Mouse (Mus musculus) MEL (cell line): ENCODE data around the gene Vps13c. TPM values are rescaled to one million over a fixed set of nuclear protein-coding genes. Genes with fewer than 3 reads are reported as not detected.

Experiments used
- DNase-seq: peaks from one replicate; pipeline ENCODE4 v3.0.0; 2011; ENCODE audit warnings: low read depth, low spot score
- H3K27ac ChIP-seq: 2 replicates; pipeline ENCODE4 v1.5.1; 2012; ENCODE audit warnings: low read depth, mild to moderate bottlenecking, control low read depth, low read length, moderate library complexity; ENCODE audit not compliant: control insufficient read depth
- H3K27me3 ChIP-seq, 2 experiments: fragments of 150-350 bp in 1 of 2; sonication (generic) in 1 of 2; 2 replicates each; pipeline ENCODE4 v1.6.1; 2012; ENCODE audit warnings: low read length in 2 of 2, mild to moderate bottlenecking in 2 of 2, improper control_type of control experiment in 1 of 2, moderate library complexity in 1 of 2; ENCODE audit not compliant: insufficient read depth in 2 of 2, control insufficient read depth in 1 of 2
- H3K36me3 ChIP-seq, 2 experiments: 2 replicates each; pipeline ENCODE4 v1.6.1; 2012 to 2014; ENCODE audit warnings: low read length in 2 of 2, improper control_type of control experiment in 1 of 2, inconsistent platforms in 1 of 2, mild to moderate bottlenecking in 1 of 2; ENCODE audit not compliant: insufficient read depth in 2 of 2, control insufficient read depth in 1 of 2
- H3K4me1 ChIP-seq, 2 experiments: fragments of 150-350 bp in 1 of 2; sonication (generic) in 1 of 2; 2 replicates each; pipeline ENCODE4 v1.6.1; 2012; ENCODE audit warnings: low read length in 2 of 2, improper control_type of control experiment in 1 of 2, mild to moderate bottlenecking in 1 of 2; ENCODE audit not compliant: insufficient read depth in 2 of 2, control insufficient read depth in 1 of 2
- H3K4me3 ChIP-seq, 2 experiments: fragments of 150-350 bp in 1 of 2; sonication (generic) in 1 of 2; 2 replicates each; pipeline ENCODE4 v1.5.1; 2012; ENCODE audit warnings: low read depth in 2 of 2, low read length in 2 of 2, mild to moderate bottlenecking in 2 of 2, moderate library complexity in 2 of 2, control low read depth in 1 of 2, improper control_type of control experiment in 1 of 2; ENCODE audit not compliant: control insufficient read depth in 1 of 2, insufficient read depth in 1 of 2
- H3K79me2 ChIP-seq: 2 replicates; pipeline ENCODE4 v1.6.1; 2012; ENCODE audit warnings: mild to moderate bottlenecking, low read length, moderate library complexity; ENCODE audit not compliant: control insufficient read depth, poor library complexity, insufficient read depth
- H3K9ac ChIP-seq: 2 replicates; pipeline ENCODE4 v1.6.1; 2012; ENCODE audit warnings: low read depth, mild to moderate bottlenecking, control low read depth, low read length, moderate library complexity; ENCODE audit not compliant: control insufficient read depth, poor library complexity, severe bottlenecking
- H3K9me3 ChIP-seq: fragments of 150-350 bp; sonication (generic); replicated peaks from 2 replicates; pipeline ENCODE4 v1.6.1; 2012; ENCODE audit warnings: mild to moderate bottlenecking, low read length, improper control_type of control experiment, moderate library complexity; ENCODE audit not compliant: insufficient read depth
- CHD1 ChIP-seq: IDR thresholded peaks from 2 replicates; pipeline ENCODE4 v1.6.1; 2012; ENCODE audit warnings: low read depth, mild to moderate bottlenecking, inconsistent platforms, low read length, improper control_type of control experiment
- CHD2 ChIP-seq: IDR thresholded peaks from 2 replicates; pipeline ENCODE4 v1.6.1; 2011; ENCODE audit warnings: low read length, improper control_type of control experiment
- E2F4 ChIP-seq: IDR thresholded peaks from 2 replicates; pipeline ENCODE4 v1.6.1; 2011; ENCODE audit warnings: low read depth, low read length, improper control_type of control experiment, borderline replicate concordance
- GATA1 ChIP-seq: IDR thresholded peaks from 2 replicates; pipeline ENCODE4 v1.6.1; 2011; ENCODE audit warnings: low read depth, low read length, improper control_type of control experiment
- KAT2A ChIP-seq: conservative IDR thresholded peaks from 2 replicates; pipeline ENCODE4 v1.6.1; 2012; ENCODE audit warnings: low read depth, low read length, improper control_type of control experiment, inconsistent platforms
- MAFK ChIP-seq: IDR thresholded peaks from 2 replicates; pipeline ENCODE4 v1.6.1; 2011; ENCODE audit warnings: low read depth, mild to moderate bottlenecking, low read length, improper control_type of control experiment, borderline replicate concordance
- MAX ChIP-seq: IDR thresholded peaks from 2 replicates; pipeline ENCODE4 v1.6.1; 2011; ENCODE audit warnings: low read length, improper control_type of control experiment
- MXI1 ChIP-seq: IDR thresholded peaks from 2 replicates; pipeline ENCODE4 v1.6.1; 2011; ENCODE audit warnings: mild to moderate bottlenecking, low read depth, low read length, improper control_type of control experiment
- MYB ChIP-seq: IDR thresholded peaks from 2 replicates; pipeline ENCODE4 v1.6.1; 2011; ENCODE audit warnings: mild to moderate bottlenecking, low read depth, low read length, improper control_type of control experiment
- MYC ChIP-seq: IDR thresholded peaks from 2 replicates; pipeline ENCODE4 v1.6.1; 2011; ENCODE audit warnings: low read depth, mild to moderate bottlenecking, low read length, improper control_type of control experiment, moderate library complexity
- NELFE ChIP-seq: IDR thresholded peaks from 2 replicates; pipeline ENCODE4 v1.6.1; 2011; ENCODE audit warnings: low read depth, low read length, improper control_type of control experiment
- NRF1 ChIP-seq: IDR thresholded peaks from 2 replicates; pipeline ENCODE4 v1.6.1; 2014; ENCODE audit warnings: low read depth, mild to moderate bottlenecking, inconsistent platforms, low read length, improper control_type of control experiment, moderate library complexity; ENCODE audit not compliant: poor library complexity, insufficient read depth, severe bottlenecking
- POLR2A ChIP-seq, 2 experiments: IDR thresholded peaks; 2 replicates each; pipeline ENCODE4 v1.6.1; 2011 to 2012; ENCODE audit warnings: low read length in 2 of 2, mild to moderate bottlenecking in 2 of 2, control low read depth in 1 of 2, improper control_type of control experiment in 1 of 2, low read depth in 1 of 2, moderate library complexity in 1 of 2; ENCODE audit not compliant: control insufficient read depth in 1 of 2, insufficient read depth in 1 of 2, poor library complexity in 1 of 2
- POLR2AphosphoS2 ChIP-seq: IDR thresholded peaks from 2 replicates; pipeline ENCODE4 v1.6.1; 2011; ENCODE audit warnings: low read length, improper control_type of control experiment
- RAD21 ChIP-seq: IDR thresholded peaks from 2 replicates; pipeline ENCODE4 v1.6.1; 2011; ENCODE audit warnings: mild to moderate bottlenecking, low read depth, low read length, improper control_type of control experiment
- RCOR1 ChIP-seq: IDR thresholded peaks from 2 replicates; pipeline ENCODE4 v1.6.1; 2012; ENCODE audit warnings: low read depth, mild to moderate bottlenecking, inconsistent platforms, low read length, improper control_type of control experiment
- SIN3A ChIP-seq: IDR thresholded peaks from 2 replicates; pipeline ENCODE4 v1.6.1; 2012; ENCODE audit warnings: low read length, improper control_type of control experiment, inconsistent platforms
- TAL1 ChIP-seq: IDR thresholded peaks from 2 replicates; pipeline ENCODE4 v1.6.1; 2012; ENCODE audit warnings: mild to moderate bottlenecking, inconsistent platforms, low read length, moderate library complexity, mixed read lengths
- UBTF ChIP-seq: IDR thresholded peaks from 2 replicates; pipeline ENCODE4 v1.6.1; 2012; ENCODE audit warnings: low read depth, mild to moderate bottlenecking, inconsistent platforms, low read length, improper control_type of control experiment, moderate library complexity, borderline replicate concordance; ENCODE audit not compliant: insufficient read depth
- ZC3H11A ChIP-seq: IDR thresholded peaks from 2 replicates; pipeline ENCODE4 v1.6.1; 2012; ENCODE audit warnings: low read depth, mild to moderate bottlenecking, inconsistent platforms, low read length, improper control_type of control experiment
- ZKSCAN1 ChIP-seq: IDR thresholded peaks from 2 replicates; pipeline ENCODE4 v1.6.1; 2012; ENCODE audit warnings: low read depth, mild to moderate bottlenecking, inconsistent platforms, low read length, improper control_type of control experiment, moderate library complexity
- ZNF384 ChIP-seq: IDR thresholded peaks from 2 replicates; pipeline ENCODE4 v1.6.1; 2012; ENCODE audit warnings: low read depth, mild to moderate bottlenecking, inconsistent platforms, low read length, improper control_type of control experiment
- polyA plus RNA-seq, 2 experiments: library from polyadenylated mRNA; stranded (reverse) in 1 of 2; unstranded in 1 of 2; fragments of >175 nt in 1 of 2; fragments of >200 nt in 1 of 2; gene quantifications; 2 replicates each; pipeline versions ENCODE4 v1.2.1 to v1.2.4; 2012; ENCODE audit warnings: low replicate concordance in 2 of 2, low read depth in 1 of 2; ENCODE audit not compliant: insufficient read length in 2 of 2, insufficient read depth in 1 of 2, missing spikeins in 1 of 2
- total RNA-seq: library from RNA; depleted of rRNA; stranded (reverse); fragments of 300-350 nt; gene quantifications from 2 replicates; pipeline ENCODE4 v1.2.3, GENCODE M21; 2012

The Vps13c gene
- total and polyA plus RNA-seq, 3 experiments = 14.6 to 28.3 TPM; not detected in 1

DNA sequence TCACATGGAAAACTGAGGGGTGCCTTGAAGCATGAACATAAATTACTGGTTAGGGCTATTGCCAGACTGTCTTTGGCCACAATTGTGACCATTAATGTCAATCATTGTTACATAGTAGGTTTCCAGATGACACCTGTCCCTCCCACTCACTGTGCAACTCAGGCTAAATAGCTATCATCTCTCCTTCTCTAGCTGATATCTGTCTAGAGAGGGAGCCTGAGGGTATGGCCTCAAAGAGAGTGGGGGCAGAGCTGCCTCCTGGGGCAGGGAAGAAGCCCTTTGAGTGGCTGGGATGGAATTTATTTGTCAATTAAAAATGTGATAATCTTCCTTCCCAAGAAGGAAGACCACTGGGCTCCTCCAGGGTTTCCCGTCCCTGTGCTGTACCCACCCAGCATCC, 46.0 kb upstream of the Vps13c start:
- H3K27me3 ChIP-seq = no peaks in the 10 kb centered on the region; a peak in 2 of 4 replicates
- no peaks in the 10 kb centered on the region for H3K4me1 ChIP-seq

DNA sequence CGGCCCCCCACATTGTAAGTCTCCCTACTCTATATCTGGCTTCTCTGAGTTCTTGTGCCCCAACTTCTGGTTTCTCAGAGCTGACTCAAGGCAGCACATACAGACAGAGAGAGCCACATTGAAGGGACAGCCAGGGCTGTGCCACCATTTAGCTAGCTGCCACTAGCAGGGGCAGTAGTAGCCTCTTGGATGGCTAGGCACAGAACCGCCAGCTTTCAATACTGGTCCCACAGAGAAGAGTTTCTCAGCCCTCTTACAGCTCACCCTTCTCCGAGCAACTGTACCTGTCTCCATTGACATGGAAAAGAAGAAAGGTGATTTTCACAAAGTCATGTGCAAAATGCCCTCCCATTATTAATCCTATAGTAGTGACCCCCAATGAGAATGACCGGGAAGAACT, 45.5 kb upstream of the Vps13c start:
- DNase-seq = no peak
- no peak for TF ChIP-seq ZC3H11A
- TF ChIP-seq POLR2AphosphoS2 = no peak
- no peak for TF ChIP-seq CHD1
- no peak for TF ChIP-seq UBTF
- TF ChIP-seq RCOR1 = no peak
- no peak for TF ChIP-seq MYC
- TF ChIP-seq RAD21 = no peak
- TF ChIP-seq MXI1 = no peak
- TF ChIP-seq, all 39 proteins: peak for 0

More for the DNA sequence above, 46.0 kb upstream of the Vps13c start:
- Histone ChIP-seq H3K9me3 (no peaks in the 10 kb centered on the region), H3K79me2 (no peaks in the 10 kb centered on the region), H3K9ac (no peak overlapping the region), H3K36me3 (no peaks in the 10 kb centered on the region), H3K27ac (no peak overlapping the region), H3K4me3 (no peak overlapping the region)
- no peak for DNase-seq
- TF ChIP-seq MAX (no peak), GATA1 (no peak), NELFE (no peak), CHD2 (no peak), ZKSCAN1 (no peak), NRF1 (no peak), UBTF (no peak), SIN3A (no peak), MYB (no peak), E2F4 (no peak), TAL1 (no peak), MAFK (no peak), CHD1 (no peak), ZNF384 (no peak), RAD21 (no peak), KAT2A (no peak), POLR2A (IDR thresholded peaks at IDR 0.05; ENCODE audit: control insufficient read depth in 1 of 2, insufficient read depth in 1 of 2, low read depth in 1 of 2, low read length in 2 of 2, poor library complexity in 1 of 2) (no peak)
- TF ChIP-seq, all 39 proteins: peak for 0

More for the DNA sequence above, 45.5 kb upstream of the Vps13c start:
- Histone ChIP-seq H3K36me3 (no peaks in the 10 kb centered on the region), H3K27ac (no peak overlapping the region), H3K4me1 (no peaks in the 10 kb centered on the region), H3K4me3 (no peak overlapping the region), H3K79me2 (no peaks in the 10 kb centered on the region), H3K9me3 (no peaks in the 10 kb centered on the region), H3K9ac (no peak overlapping the region), H3K27me3 (no peaks in the 10 kb centered on the region; a peak in 2 of 4 replicates)
